Mouse (Mus musculus): ENCODE data around the gene Cdhr2. TPM values are rescaled to one million over a fixed set of nuclear protein-coding genes. Genes with fewer than 3 reads are reported as not detected.

The Cdhr2 gene
- polyA plus RNA-seq, 1 experiment, result not detected

DNA sequence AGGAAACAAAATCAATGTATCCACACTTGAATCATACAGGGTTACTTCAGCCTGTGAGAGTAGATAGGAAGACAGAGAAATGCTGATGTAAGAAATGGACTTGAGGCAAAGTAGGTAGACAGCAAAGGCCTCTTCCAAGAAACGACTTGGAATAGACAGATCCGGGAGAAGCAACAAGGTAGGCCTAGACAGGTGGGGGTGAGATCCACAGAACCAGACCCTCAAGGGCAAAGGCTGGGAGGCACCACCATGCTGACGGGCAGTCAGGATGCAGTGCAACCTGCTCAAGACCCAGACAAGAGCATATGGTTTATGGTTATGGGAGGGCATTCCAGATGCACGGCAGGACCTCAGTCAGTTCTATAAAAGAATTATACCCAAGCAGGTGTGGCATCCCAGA is 65.8 kb downstream of the Cdhr2 start:
- H3K36me3 ChIP-seq (replicated peaks; ENCODE audit: low read length), result no peaks in the 10 kb centered on the region
- H3K4me3 ChIP-seq (replicated peaks), result no peak overlapping the region
- H3K27me3 ChIP-seq (replicated peaks), result peaks cover 64% of the 10 kb centered on the region
- H3K4me1 ChIP-seq, result peaks cover 11% of the 10 kb centered on the region
- TF ChIP-seq FLI1 (IDR thresholded peaks at IDR 0.05; ENCODE audit: low read length), result no peak
- TF ChIP-seq GATA1 (IDR thresholded peaks at IDR 0.05; ENCODE audit: borderline replicate concordance, low read length), result no peak
- peaks cover 21% of the 10 kb centered on the region for H3K9me3 ChIP-seq

DNA sequence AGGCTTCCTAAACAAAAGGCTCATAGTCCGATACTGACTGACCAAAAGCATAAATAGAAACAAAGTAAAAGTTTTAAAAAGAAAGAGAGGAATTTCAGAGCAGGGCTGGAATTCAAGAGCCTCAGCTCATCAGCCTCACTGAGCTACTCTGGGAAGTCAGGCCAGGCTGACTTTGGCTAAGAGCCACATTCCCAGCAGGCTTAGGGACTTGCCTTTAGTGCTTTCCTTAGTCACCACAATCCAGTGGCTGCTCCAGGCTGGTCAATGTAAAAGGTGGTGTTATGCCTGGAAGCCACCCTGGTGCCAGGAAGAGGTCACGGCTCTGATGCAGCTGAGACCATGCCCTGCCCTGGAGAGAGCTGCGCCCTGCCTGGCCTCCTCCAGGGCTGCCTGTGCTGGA is 79.3 kb downstream of the Cdhr2 start:
- Histone ChIP-seq H3K36me3 (replicated peaks; ENCODE audit: low read length) (no peaks in the 10 kb centered on the region), H3K9me3 (peaks cover 10% of the 10 kb centered on the region; the same call in 1 of the 2 replicates), H3K4me3 (replicated peaks) (no peak overlapping the region), H3K27me3 (replicated peaks) (peaks cover 31% of the 10 kb centered on the region), H3K4me1 (no peaks in the 10 kb centered on the region)
- TF ChIP-seq GATA1 (IDR thresholded peaks at IDR 0.05; ENCODE audit: borderline replicate concordance, low read length) (no peak), FLI1 (IDR thresholded peaks at IDR 0.05; ENCODE audit: low read length) (no peak)

DNA sequence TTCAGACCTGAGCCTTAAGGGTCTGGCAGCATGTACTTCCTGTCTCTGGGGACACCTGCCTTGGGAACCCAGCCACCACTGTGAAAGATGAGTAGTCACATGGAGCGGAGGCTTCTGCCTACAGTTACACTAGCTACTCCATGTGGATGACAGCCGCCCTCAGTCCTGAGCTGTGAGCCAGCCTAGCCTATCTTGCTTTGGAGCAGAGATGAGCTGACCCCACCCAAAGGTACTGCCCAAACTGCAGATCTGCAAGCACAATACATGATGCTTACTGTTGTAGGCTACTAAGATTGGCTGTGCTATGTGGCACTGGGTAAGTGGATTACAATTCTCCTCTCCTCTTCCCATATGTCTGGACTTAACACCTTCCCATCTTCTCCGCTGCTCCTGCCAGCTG is 79.8 kb downstream of the Cdhr2 start:
- peaks cover 10% of the 10 kb centered on the region; the same call in 1 of the 2 replicates for H3K9me3 ChIP-seq
- TF ChIP-seq GATA1 (IDR thresholded peaks at IDR 0.05; ENCODE audit: borderline replicate concordance, low read length) (no peak), FLI1 (IDR thresholded peaks at IDR 0.05; ENCODE audit: low read length) (no peak)
- no peaks in the 10 kb centered on the region for H3K36me3 ChIP-seq (replicated peaks; ENCODE audit: low read length)
- no peaks in the 10 kb centered on the region for H3K4me1 ChIP-seq
- H3K27me3 ChIP-seq (replicated peaks), result peaks cover 32% of the 10 kb centered on the region
- no peak overlapping the region for H3K4me3 ChIP-seq (replicated peaks)

DNA sequence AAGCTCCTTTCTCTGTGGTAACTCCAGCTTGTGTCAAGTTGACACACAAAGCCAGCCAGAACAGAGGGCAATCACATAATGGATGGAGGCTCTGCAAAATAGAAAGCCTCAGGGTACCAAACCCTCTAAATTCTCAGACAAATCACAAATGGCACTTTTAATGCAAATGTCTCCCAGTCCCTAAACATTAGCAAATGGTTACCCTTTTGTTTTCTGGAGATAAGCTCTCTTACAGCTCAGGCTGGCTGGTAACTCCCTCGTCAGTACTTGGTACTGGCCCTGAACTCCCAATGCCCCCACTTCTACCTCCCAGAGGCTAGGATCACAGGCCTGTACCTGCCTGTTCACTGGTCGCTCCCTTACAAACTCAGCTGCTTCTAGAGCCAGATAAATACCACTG is 82.0 kb downstream of the Cdhr2 start:
- H3K27me3 ChIP-seq (replicated peaks), result peaks cover 39% of the 10 kb centered on the region
- H3K4me3 ChIP-seq (replicated peaks), result no peak overlapping the region
- H3K9me3 ChIP-seq, result no peaks in the 10 kb centered on the region; the same call in 1 of the 2 replicates
- no peaks in the 10 kb centered on the region for H3K4me1 ChIP-seq
- no peaks in the 10 kb centered on the region for H3K36me3 ChIP-seq (replicated peaks; ENCODE audit: low read length)
- TF ChIP-seq GATA1 (IDR thresholded peaks at IDR 0.05; ENCODE audit: borderline replicate concordance, low read length), result no peak
- no peak for TF ChIP-seq FLI1 (IDR thresholded peaks at IDR 0.05; ENCODE audit: low read length)

DNA sequence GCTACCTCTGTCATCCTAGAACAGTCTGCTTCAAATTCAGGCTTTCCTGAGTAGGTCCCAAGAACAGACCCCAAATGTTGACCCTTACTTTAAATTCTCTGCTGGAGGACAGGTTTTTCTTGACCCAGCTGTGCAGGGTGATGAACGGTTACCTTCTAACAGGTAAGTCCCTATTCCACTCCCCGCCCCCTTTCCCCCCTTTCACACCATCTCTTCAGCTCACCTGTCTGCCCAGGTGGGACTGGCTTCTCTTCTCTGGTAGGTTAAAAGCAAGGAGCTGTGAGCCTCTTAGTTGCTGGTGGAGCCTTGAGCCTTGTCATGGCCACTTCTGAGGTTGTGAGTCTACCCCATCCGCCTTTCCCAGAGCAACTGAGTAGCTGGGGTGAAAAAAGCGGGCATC is 82.4 kb downstream of the Cdhr2 start, which contains the start of gene Eif4e1b:
Gene Eif4e1b (plus strand): TSS at position 301 of the 400 bp plus-strand sequence.
- H3K27me3 ChIP-seq (replicated peaks), result peaks cover 43% of the 10 kb centered on the region
- TF ChIP-seq FLI1 (IDR thresholded peaks at IDR 0.05; ENCODE audit: low read length), result no peak
- TF ChIP-seq GATA1 (IDR thresholded peaks at IDR 0.05; ENCODE audit: borderline replicate concordance, low read length), result no peak
- H3K36me3 ChIP-seq (replicated peaks; ENCODE audit: low read length), result no peaks in the 10 kb centered on the region
- no peaks in the 10 kb centered on the region for H3K4me1 ChIP-seq
- no peak within 1 kb of the TSS for H3K4me3 ChIP-seq (replicated peaks)
- no peaks in the 10 kb centered on the region; the same call in 1 of the 2 replicates for H3K9me3 ChIP-seq

Other genes with a start within 250 kb of the Cdhr2 start
- gene Thoc3, start 232.6 kb upstream of the Cdhr2 start, polyA plus RNA-seq (2012; ENCODE audit: insufficient read depth, low replicate concordance), result 57.4 and 77.1 TPM in 2 replicates
- gene Simc1, start 197.7 kb upstream of the Cdhr2 start, polyA plus RNA-seq (2012; ENCODE audit: insufficient read depth, low replicate concordance), result 0.06 TPM in 1 of 2 replicates, not detected in the other
- 23.2 and 24.6 TPM in 2 replicates for gene 4833439L19Rik, start 136.0 kb upstream of the Cdhr2 start, polyA plus RNA-seq (2012; ENCODE audit: insufficient read depth, low replicate concordance)
- gene Arl10, start 126.4 kb upstream of the Cdhr2 start, polyA plus RNA-seq (2012; ENCODE audit: insufficient read depth, low replicate concordance), result 11.5 TPM in 1 of 2 replicates, not detected in the other
- gene Nop16, start 111.4 kb upstream of the Cdhr2 start, polyA plus RNA-seq (2012; ENCODE audit: insufficient read depth, low replicate concordance), result 6.9 and 22.1 TPM in 2 replicates
- 13.6 and 46.2 TPM in 2 replicates for gene Higd2a, start 111.3 kb upstream of the Cdhr2 start, polyA plus RNA-seq (2012; ENCODE audit: insufficient read depth, low replicate concordance)
- 72.4 and 308 TPM in 2 replicates for gene Cltb, start 90.1 kb upstream of the Cdhr2 start, polyA plus RNA-seq (2012; ENCODE audit: insufficient read depth, low replicate concordance)
- gene Faf2, start 79.7 kb upstream of the Cdhr2 start, polyA plus RNA-seq (2012; ENCODE audit: insufficient read depth, low replicate concordance), result 1.5 and 13.9 TPM in 2 replicates
- gene Rnf44, start 7.6 kb upstream of the Cdhr2 start, polyA plus RNA-seq (2012; ENCODE audit: insufficient read depth, low replicate concordance), result 132 and 507 TPM in 2 replicates
- gene Gprin1, start 48.4 kb downstream of the Cdhr2 start, polyA plus RNA-seq (2012; ENCODE audit: insufficient read depth, low replicate concordance), result not detected in 2 replicates
- 0.62 TPM in 1 of 2 replicates, not detected in the other for gene Sncb, start 65.1 kb downstream of the Cdhr2 start, polyA plus RNA-seq (2012; ENCODE audit: insufficient read depth, low replicate concordance)
- gene Eif4e1b, start 82.5 kb downstream of the Cdhr2 start, polyA plus RNA-seq (2012; ENCODE audit: insufficient read depth, low replicate concordance), result not detected in 2 replicates
- gene Tspan17, start 87.9 kb downstream of the Cdhr2 start, polyA plus RNA-seq (2012; ENCODE audit: insufficient read depth, low replicate concordance), result 4.5 and 8.0 TPM in 2 replicates
- not detected in 2 replicates for gene Unc5a, start 247.9 kb downstream of the Cdhr2 start, polyA plus RNA-seq (2012; ENCODE audit: insufficient read depth, low replicate concordance)